Mouse (Mus musculus) gastrocnemius, adult 2 months (tissue): Measurements from ENCODE around the gene Capns2. TPM values are rescaled to one million over a fixed set of nuclear protein-coding genes. Genes with fewer than 3 reads are reported as not detected.
"Not testable (repeated sequence)": the region's sequence is repeated elsewhere in the genome, so short reads cannot be mapped to it uniquely, and the experiment has no call there.

Experiments used
- DNase-seq: peaks from one replicate; pipeline ENCODE4 v3.0.0; 2022
- H3K27ac ChIP-seq: fragments of 200-600 bp; 2 replicates; pipeline ENCODE4 v1.8.1; 2022; ENCODE audit warnings: mild to moderate bottlenecking
- H3K4me3 ChIP-seq: fragments of 200-600 bp; 2 replicates; pipeline ENCODE4 v1.8.1; 2022; ENCODE audit warnings: mild to moderate bottlenecking, moderate library complexity
- CTCF ChIP-seq: fragments of 200-600 bp; IDR thresholded peaks from 2 replicates; pipeline ENCODE4 v1.8.1; 2022; ENCODE audit warnings: antibody characterized with exemption, mild to moderate bottlenecking, moderate library complexity
- intact Hi-C: fragments of 180-260 bp; cut with DNase I; formaldehyde crosslinking; loops from one replicate; pipeline ENCODE4 v1.15.1; 2025
- long read RNA-seq, 2 experiments: library from polyadenylated mRNA; stranded (forward); transcript quantifications; one replicate each; pipeline ENCODE4 v2.0.0; 2021
- total RNA-seq, 2 experiments: library from RNA; stranded (reverse); gene quantifications; 2 replicates each; pipeline ENCODE4 v1.2.3; 2021

Capns2 gene
- total RNA-seq: not detected
- long read RNA-seq, experiment 1: 0 reads
- long read RNA-seq, experiment 2: 0 reads

DNA sequence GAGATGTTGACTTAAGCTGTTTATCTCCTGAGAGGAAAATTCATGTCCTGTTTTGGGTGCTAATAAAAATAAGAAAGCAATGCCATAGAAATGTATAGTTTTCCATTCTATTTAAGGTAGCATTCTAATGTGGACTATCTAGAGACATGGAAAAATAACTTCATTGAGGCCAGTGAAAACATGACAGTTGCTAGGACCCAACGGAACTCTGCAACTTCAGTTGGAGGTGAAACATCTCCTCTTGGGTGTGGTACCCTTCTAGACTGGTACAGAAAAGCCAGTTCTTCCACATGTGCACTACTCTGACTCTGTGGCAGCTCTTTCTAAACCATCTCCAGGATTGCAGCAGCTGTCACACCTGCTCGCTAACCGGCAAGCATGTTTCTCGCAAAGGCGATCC, at the start of gene Capns2:
Gene Capns2, plus strand, starts transcription at position 301 of the 400 bp plus-strand sequence.
- DNase-seq: no peak
- no peak for TF ChIP-seq CTCF
- no peak within 1 kb of the TSS for H3K27ac ChIP-seq
- intact Hi-C loops: no loop called here
- H3K4me3 ChIP-seq: no peak within 1 kb of the TSS

DNA sequence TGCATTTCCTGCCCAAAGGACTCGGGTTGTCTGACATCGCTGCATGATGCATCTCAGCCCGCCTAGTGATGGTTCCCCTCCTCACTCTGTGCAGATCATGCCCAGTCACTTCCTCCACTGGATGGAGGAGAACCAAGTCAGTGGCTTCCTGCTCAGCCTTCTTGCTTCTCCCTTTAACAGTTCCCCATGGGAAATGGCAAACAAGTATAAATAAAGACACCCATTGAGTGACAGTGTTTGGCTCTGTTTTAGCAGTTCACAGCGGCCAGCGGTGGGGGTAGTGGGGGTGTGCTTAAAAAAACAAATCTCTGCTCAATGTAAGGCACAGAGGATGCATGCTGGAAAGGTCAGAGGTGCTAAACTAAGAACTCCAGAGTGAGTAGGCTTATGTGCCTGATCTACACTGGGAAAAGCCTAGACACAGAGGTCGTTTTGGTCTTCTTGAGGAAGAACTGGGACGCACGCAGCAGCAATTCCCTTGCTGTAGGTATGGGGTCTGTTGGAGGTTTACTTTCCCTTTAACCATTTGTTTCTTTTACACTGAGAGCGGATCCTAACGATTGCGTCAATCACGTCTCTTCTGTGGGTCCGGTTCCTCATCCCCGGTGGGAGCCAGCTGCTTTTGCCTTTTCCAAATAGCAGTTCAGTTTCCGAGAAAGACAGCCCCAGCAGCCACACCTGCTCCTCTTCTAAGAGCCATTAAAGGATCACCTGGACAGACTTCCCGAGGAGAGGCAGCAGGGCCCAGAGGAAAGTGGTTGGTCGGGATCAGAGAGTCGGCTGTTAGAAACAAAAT, 47.8 kb upstream of the Capns2 start:
- Histone ChIP-seq H3K27ac (no peak overlapping the region), H3K4me3 (no peak overlapping the region)
- intact Hi-C loops: no loop called here
- no peak for TF ChIP-seq CTCF
- no peak for DNase-seq

DNA sequence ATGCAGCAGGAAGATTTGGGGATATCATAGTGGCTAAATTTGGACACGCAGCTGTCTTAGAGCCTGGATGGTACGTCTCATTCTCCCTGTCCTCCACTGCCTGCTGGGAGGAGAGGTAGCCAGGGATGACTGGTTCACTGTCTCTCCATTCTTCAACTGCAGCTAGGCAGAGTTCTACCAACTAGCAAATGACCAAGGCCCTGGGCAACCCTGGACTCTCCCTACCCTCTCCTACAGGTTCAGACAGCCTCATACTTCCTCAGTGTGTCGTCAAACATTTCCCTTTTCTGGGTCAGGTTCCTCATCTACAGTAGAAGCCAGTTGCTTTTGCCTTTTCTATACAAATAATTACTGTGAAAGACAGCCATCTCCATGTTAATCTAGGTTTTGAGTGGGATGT, 46.5 kb upstream of the Capns2 start:
- Histone ChIP-seq H3K27ac (no peak overlapping the region), H3K4me3 (peak overlapping the region; percentile 76)
- no peak for DNase-seq
- no peak for TF ChIP-seq CTCF
- intact Hi-C loops: no loop called here

DNA sequence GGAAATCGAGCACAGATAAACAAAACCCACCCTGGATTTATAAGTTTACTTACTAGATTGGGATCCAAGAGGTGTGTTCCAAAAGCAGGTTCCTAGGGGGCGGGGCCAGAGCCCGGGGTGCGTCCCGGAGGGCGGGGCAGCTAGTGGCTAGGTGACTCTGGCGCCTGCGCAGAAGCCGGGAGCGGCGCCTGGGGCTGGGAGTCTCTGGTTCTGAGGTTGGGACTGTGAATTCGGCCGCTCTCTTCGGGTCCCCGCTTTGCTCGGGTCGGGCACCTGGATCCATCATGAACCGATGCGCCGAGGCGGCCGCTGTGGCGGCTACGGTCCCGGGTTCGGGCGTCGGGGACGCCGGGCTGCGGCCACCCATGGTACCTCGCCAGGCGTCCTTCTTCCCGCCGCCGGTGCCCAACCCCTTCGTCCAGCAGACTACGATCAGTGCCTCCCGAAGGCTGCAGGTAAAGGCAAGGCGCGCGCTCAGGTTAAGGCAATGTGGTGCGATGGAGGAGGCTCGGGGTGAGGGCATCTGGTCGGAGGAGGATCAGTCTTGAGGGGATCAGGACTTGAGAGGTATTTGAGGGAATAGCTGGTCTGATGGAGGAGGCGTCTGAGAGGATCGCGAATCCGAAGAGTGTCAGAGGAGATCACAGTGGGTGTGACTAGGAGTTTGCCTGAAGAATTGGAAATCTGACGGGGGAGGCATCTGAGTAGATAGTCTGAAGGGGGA, 45.9 kb upstream of the Capns2 start, which contains the start of gene Lpcat2:
Gene Lpcat2, plus strand, starts transcription at position 169 of the 724 bp plus-strand sequence.
- H3K27ac ChIP-seq: peak within 1 kb of the TSS; percentile 43; the same call in 1 of the 2 replicates
- H3K4me3 ChIP-seq: peak within 1 kb of the TSS; percentile 76
- intact Hi-C loops: no loop called here
- TF ChIP-seq CTCF: no peak
- peak; percentile 77 for DNase-seq

DNA sequence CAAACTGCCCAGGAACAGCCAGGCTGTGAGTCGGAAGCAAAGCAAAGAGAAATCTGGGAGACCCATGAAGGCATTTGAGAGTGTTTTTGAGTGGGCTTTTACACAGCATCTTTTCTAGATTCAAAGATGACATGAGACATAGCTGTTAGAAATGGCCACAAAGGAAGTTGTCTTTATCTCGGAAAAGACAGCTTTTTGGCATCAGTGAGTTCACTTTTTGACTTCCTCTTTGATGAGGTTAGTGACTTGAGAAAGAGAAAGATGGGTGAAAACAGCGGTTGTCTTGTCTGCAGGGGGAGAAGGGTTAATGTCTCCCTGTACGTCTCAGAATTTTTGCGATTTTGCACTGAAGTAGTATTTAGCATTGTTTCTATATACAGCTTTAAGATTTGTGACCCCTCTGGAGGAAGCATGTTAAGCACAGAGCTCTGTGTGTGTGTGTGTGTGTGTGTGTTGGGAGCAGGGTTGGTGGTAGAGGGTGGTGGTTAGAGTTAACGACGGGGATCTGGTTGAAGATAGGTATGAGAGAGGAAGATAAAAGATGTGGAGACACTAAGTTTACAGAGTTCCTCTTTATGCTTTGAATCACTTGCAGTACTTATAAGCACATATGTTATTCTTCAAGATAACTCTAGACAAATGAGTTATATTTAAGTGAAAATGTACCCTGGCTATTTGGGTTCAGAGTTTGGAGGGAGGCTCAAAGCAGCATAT, 44.8 kb upstream of the Capns2 start:
- H3K4me3 ChIP-seq: peak overlapping the region; percentile 76
- no peak overlapping the region for H3K27ac ChIP-seq
- DNase-seq: no peak
- TF ChIP-seq CTCF: no peak
- intact Hi-C loops: no loop called here

DNA sequence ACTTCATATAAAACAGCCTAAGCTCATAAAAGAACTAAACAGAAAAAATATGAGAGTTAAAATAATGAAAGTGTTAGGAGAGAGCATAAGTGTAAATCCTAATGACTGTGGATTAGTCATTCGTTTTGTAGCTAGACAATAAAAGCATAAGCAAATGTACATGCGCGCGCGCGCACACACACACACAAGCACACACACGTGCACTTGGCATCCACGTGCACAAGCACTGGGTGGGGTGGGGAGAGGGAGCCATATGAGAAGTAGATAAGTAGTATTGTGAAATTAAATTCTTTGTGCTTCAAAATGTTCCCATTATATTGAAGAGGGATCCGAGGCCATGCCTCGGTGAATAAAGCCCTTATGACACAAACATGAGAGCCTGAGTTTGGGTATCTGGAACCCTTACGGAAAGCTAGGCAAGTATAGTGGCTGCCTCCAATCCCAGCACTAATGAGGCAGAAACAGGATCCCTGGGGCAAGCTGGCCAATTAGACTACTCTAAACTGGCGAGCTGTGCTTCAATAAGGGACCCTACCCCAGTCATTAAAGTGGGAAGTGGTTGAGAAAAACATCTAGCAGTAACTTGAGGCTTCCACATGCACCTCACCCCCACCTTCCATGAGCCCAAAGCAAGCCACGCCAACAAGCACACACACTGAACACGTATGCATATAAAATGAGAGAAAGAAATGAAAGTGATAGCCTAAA, 42.6 kb upstream of the Capns2 start:
- intact Hi-C loops: no loop called here
- TF ChIP-seq CTCF: no peak
- Histone ChIP-seq H3K4me3 (no peak overlapping the region), H3K27ac (no peak overlapping the region)
- no peak for DNase-seq

DNA sequence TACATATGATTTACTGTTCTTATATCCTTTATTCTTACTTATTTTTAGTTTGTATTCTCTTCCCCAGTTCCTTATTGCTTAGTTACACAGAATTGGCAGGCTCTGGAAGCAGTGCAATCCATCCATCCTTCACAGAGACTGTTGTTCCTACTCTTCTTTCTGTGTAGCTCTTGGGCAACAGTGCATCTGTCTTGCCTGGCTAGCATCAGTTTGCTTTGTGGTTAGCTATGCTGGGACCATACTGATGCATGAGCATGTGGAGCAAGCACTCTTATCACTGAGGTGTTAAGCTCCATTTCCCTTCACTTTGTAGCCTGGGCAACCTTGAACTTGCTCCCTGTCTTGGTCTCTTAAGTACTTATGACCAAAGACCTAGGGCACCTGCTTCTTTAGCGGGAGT, 39.2 kb upstream of the Capns2 start:
- H3K4me3 ChIP-seq: no peak overlapping the region
- intact Hi-C loops: no loop called here
- H3K27ac ChIP-seq: no peak overlapping the region

DNA sequence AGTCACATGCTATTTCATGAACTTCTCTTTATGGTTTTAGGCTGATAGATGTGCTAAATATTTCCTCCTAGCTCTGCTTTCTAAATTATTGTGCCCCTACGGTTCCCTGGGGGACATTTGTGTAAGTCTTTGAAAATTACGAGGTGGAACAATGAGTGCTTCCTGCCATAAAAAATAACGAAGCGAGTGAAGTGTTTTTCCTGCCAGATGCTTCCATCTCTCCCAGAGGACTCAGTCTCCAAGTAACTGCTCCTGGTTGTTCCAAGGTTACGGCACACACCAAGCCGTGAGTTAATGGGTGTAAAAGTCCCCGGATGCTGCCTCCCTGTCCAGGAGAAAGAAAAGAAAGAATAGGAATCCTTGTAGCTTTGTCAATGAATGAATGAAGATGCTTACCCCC, 30.9 kb upstream of the Capns2 start:
- Histone ChIP-seq H3K4me3 (no peak overlapping the region), H3K27ac (no peak overlapping the region)
- intact Hi-C loops: no loop called here
- TF ChIP-seq CTCF: no peak
- DNase-seq: peak; percentile 43

More for the DNA sequence above, 39.2 kb upstream of the Capns2 start:
- TF ChIP-seq CTCF: no peak
- DNase-seq: no peak

DNA sequence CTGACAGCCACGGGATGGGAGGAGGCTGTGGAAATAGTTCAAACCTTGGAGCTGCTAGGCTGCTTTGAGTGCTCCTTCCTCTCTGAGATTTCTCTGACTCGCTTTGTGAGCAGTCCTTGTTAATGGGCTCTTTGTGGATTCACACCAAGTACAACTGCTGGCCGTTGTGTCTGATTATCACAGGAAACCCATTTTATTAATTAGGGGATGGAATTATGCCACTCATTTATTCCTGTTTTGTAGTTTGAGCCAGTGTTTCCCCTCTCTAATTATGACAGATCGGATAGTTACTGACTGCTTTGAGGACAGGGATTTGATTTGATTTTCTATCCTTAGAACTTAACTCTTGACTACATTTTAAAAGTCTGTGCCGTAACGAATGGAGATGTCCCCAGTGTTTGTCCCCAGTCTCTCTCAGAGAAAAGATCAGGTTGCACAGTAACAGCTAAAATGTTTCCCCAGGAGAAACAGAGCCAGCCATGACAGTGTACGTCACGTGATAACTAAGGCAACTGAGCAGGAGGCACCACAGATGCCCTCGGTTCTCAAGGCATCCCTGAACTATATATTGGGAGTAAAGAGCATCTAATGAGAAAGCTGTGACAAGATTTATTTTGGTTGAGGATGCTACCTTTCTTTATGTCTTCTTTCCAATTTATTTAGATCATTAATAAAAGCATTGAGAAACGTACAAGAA, 29.0 kb upstream of the Capns2 start:
- intact Hi-C loops: no loop called here
- TF ChIP-seq CTCF: no peak

DNA sequence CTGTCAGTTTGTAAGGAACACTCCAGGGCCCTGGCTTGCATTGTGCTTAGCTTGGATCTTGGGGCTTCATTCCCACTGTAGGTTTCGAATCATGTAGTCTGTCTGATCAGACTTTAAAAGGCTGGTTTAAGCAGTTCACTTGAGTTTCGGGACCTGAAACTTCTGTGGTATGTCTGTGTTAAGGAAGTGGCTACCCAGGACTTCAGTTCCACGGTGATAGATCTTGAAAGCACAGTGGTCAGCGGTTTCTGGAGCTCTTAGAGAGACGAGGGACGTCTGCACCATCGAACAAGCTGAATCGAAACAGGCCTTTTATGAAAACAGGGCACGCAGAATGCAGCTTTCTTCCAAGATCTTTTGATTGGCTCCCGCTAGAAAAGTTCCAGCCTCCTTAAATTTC, 25.4 kb upstream of the Capns2 start:
- Histone ChIP-seq H3K4me3 (no peak overlapping the region), H3K27ac (no peak overlapping the region)
- no peak for TF ChIP-seq CTCF
- no peak for DNase-seq
- intact Hi-C loops: no loop called here

More for the DNA sequence above, 29.0 kb upstream of the Capns2 start:
- no peak for DNase-seq
- Histone ChIP-seq H3K27ac (no peak overlapping the region), H3K4me3 (no peak overlapping the region)

DNA sequence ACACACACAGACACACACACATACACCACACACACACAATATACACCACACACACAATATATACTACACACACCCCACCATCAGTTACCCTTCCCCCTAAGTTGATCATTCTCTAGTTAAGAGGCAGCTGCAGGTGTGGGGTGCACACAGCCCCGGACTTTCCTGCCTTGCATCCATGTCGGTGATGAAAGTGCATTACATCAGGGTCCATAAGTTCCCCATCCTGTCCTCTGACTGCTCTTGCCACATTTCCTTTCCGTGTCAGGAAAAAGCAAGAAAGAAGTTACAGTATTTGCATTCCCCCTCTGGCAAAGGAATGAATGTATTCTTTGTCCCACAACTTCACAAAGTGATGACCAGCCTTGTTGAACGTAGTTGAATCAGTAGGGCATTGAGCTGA, 20.0 kb upstream of the Capns2 start:
- intact Hi-C loops: no loop called here
- no peak for TF ChIP-seq CTCF
- DNase-seq: no peak
- no peak overlapping the region for H3K4me3 ChIP-seq
- H3K27ac ChIP-seq: no peak overlapping the region

DNA sequence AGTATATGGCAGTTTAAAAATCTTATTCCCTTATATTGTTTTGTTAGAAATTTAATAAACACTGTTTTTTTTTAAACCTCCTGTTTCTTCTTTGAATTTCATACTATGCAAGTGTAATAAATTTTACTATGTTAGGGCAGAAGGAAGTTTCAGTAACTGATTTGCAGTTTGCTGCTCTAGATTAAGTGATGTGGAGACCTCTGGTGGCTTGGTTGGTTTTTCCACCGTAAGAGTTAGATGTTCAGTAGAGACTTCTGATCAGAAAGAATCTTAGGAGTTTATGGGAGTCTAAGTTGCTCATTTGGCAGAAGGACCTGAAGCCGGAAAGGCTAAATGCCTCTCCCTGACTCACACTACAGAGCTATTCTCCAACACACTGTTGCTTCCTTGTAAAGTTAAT, 17.4 kb upstream of the Capns2 start:
- DNase-seq: peak; percentile 30
- H3K4me3 ChIP-seq: no peak overlapping the region
- H3K27ac ChIP-seq: no peak overlapping the region
- intact Hi-C loops: loop anchor here (1.0 to 2.0 kb wide), 2 partner anchors 65 to 115 kb away; no protein-coding TSS in a partner anchor
- peak; percentile 70 for TF ChIP-seq CTCF

DNA sequence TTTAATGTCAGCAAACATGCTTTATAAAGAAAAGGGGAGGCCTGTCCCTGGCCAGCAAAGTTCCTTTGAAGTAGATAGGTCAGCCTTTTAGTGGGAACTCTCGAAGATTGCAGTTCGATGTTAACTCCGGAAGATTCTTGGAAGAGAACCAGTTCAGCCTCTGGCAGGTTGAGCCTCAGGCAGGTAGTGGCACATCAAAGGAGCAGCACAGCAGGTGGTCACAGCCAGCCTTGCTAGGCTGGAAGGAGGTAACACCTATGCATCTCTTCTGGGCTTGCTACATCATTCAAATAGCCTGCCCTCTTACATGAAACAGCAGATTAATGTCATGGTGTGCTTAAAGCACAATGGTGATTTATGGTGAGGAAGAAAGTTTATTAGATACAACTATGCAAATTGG, 9.0 kb upstream of the Capns2 start:
- DNase-seq, intact Hi-C loops, H3K4me3 ChIP-seq, H3K27ac ChIP-seq: not testable (repeated sequence)
